Mouse (Mus musculus) heart, postnatal 0 days (tissue): ENCODE measurements around the gene Runx2.

Experiments used
- CTCF ChIP-seq: IDR thresholded peaks from 2 replicates; pipeline ENCODE4 v1.5.1; 2016; ENCODE audit warnings: antibody characterized with exemption, control low read depth, low read depth
- EP300 ChIP-seq: IDR thresholded peaks from 2 replicates; pipeline ENCODE4 v1.6.1; 2016; ENCODE audit warnings: antibody characterized with exemption, low read depth

GRCm38 (mm10) chr17:44842184-44842583, 27.6 kb upstream of the Runx2 start:
- no peak for TF ChIP-seq CTCF
- TF ChIP-seq EP300, result no peak
